Mouse (Mus musculus) erythroblast, embryonic 14.5 days (primary cell): Measurements from ENCODE around the gene Lrrfip1.

Source experiments
- GATA1 ChIP-seq: IDR thresholded peaks from 2 replicates; pipeline ENCODE4 v1.6.1; 2012; ENCODE audit warnings: low read length, inconsistent platforms, mixed read lengths
- TAL1 ChIP-seq: IDR thresholded peaks from 3 replicates; pipeline ENCODE4 v1.6.1; 2012; ENCODE audit warnings: low read length, inconsistent platforms, mixed read lengths

DNA sequence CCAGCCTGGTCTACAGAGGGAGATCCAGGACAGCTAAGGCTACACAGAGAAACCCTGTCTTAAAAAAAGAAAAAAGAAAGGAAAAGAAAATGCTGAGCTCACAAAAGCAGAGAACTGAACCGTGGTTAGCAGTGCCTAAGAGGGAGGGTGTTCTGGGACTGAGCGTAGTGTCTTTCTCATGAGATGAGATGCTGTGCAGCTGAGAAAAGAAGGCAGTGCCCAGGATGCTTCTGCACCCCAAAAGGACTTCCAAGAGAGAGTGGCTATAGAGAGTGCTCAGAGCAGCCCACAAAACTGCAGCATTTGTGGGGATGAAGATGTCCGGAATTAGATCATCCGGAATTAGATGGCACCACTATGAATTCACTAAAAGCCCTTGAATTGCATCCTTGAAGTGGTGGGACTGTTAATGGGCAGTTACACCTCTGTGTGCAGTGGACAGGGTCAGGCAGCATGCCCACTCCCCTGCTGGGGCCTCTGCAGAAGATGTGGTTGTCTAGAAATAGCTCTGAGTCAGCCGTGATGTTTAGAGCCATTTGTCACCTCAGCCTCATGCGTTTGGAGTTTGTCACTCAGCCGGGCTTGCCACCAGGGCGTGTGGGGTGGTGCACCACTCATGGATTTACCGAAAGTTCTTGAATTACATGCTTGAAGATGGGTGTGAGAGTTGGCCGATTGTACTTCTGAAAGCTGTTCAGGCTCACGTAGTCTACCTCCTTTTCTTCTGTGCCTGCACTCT lies 23.8 kb downstream of the Lrrfip1 start:
- TF ChIP-seq TAL1 (no peak), GATA1 (no peak)
